Mouse (Mus musculus): ENCODE measurements around the gene Dna2. TPM values are rescaled to one million over a fixed set of nuclear protein-coding genes. Genes with fewer than 3 reads are reported as not detected.

Dna2 gene
- polyA plus RNA-seq, 1 experiment from 2014 or later, result 18.7 TPM

DNA sequence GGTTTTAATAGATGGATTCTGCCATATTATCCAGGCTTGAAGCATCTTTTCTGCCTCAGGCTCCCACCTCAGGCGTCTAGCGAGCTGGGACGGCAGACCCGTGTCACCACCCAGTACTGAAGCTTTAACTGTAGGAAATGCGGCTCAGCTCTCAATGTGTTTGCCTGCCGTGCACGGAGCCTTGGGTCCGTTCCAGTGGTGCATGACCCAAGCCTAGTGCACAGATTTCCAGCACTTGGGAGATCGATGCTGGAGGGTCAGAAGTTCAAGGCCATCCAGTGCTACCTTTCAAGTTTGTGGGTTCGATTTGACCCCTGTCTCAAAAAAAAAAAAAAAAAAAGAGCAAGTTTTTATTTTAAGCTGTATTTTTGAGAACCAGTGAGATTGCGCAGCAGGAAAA lies 19.0 kb downstream of the Dna2 start:
- no peaks in the 10 kb centered on the region for H3K27me3 ChIP-seq (ENCODE audit: control insufficient read depth, insufficient read depth, low read length)
- no peak overlapping the region for H3K4me2 ChIP-seq (replicated peaks; ENCODE audit: low read depth, low read length)
- H3K9ac ChIP-seq (ENCODE audit: low read depth, low read length), result no peak overlapping the region
- ATAC-seq (ENCODE audit: low FRiP score) (no peak), DNase-seq (ENCODE audit: low spot score) (no peak)
- H3K36me3 ChIP-seq (ENCODE audit: control insufficient read depth, insufficient read depth, low read length), result 0 out of 2 replicates have a peak, but pooled peaks cover 2% of the 10 kb centered on the region
- no peak overlapping the region for H3K4me3 ChIP-seq (ENCODE audit: low read depth, low read length)
- H3K9me3 ChIP-seq (ENCODE audit: control insufficient read depth, low read length), result no peaks in the 10 kb centered on the region
- no peaks in the 10 kb centered on the region for H3K4me1 ChIP-seq (replicated peaks; ENCODE audit: control insufficient read depth, insufficient read depth, low read length)
- 94% methylated on average over 11 of the region's 11 CpGs for WGBS
- no peak overlapping the region for H3K27ac ChIP-seq (ENCODE audit: low read depth, low read length)

DNA sequence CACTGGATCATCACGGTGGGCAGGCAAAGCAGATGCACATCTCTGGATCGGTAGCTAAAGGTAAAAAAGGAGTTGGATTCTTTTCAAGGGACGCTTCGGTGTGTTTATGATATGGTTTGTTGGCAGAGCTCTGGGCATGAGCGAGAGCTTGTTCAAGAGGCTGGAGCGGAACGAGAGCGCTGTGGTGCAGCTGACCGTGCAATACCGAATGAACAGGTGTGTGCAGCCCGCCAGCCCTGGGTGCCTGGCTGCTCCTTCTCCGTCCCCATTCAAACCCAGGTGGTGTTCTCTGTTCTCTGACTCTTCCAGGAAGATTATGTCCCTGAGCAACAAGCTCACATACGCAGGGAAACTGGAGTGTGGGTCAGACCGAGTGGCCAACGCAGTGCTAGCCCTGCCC lies 19.5 kb downstream of the Dna2 start:
- 98% methylated on average over 15 of the region's 15 CpGs for WGBS
- 0 out of 2 replicates have a peak, but pooled peaks cover 2% of the 10 kb centered on the region for H3K36me3 ChIP-seq (ENCODE audit: control insufficient read depth, insufficient read depth, low read length)

DNA sequence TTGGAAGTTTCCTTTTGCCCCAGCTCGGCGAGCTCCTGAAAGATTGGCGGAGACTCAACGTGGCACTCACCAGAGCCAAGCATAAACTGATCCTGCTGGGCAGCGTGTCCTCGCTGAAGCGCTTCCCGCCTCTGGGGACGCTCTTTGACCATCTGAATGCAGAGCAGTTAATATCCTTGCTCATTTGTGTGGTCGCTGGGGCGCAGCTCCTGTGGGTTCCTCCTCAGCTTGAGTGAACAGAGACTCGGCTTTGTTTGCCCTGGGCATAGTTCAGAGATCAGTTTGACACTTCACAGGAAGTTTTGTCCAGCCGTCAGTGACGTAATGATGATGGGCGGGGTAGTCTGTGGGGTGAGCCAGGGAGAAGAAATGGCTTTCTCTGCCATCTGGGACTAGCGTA lies 25.0 kb downstream of the Dna2 start:
- Histone ChIP-seq H3K9ac (ENCODE audit: low read depth, low read length) (no peak overlapping the region), H3K4me3 (ENCODE audit: low read depth, low read length) (no peak overlapping the region), H3K27ac (ENCODE audit: low read depth, low read length) (no peak overlapping the region), H3K27me3 (ENCODE audit: control insufficient read depth, insufficient read depth, low read length) (no peaks in the 10 kb centered on the region), H3K9me3 (ENCODE audit: control insufficient read depth, low read length) (no peaks in the 10 kb centered on the region), H3K4me1 (replicated peaks; ENCODE audit: control insufficient read depth, insufficient read depth, low read length) (no peaks in the 10 kb centered on the region), H3K4me2 (replicated peaks; ENCODE audit: low read depth, low read length) (no peak overlapping the region), H3K36me3 (ENCODE audit: control insufficient read depth, insufficient read depth, low read length) (0 out of 2 replicates have a peak, but pooled peaks cover 2% of the 10 kb centered on the region)
- ATAC-seq (ENCODE audit: low FRiP score) (no peak), DNase-seq (ENCODE audit: low spot score) (peak; percentile 29)
- 67% methylated on average over 16 of the region's 16 CpGs for WGBS

More for the DNA sequence above, 19.5 kb downstream of the Dna2 start:
- Histone ChIP-seq H3K9ac (ENCODE audit: low read depth, low read length) (no peak overlapping the region), H3K27ac (ENCODE audit: low read depth, low read length) (no peak overlapping the region), H3K4me3 (ENCODE audit: low read depth, low read length) (no peak overlapping the region), H3K27me3 (ENCODE audit: control insufficient read depth, insufficient read depth, low read length) (no peaks in the 10 kb centered on the region), H3K9me3 (ENCODE audit: control insufficient read depth, low read length) (no peaks in the 10 kb centered on the region), H3K4me1 (replicated peaks; ENCODE audit: control insufficient read depth, insufficient read depth, low read length) (no peaks in the 10 kb centered on the region), H3K4me2 (replicated peaks; ENCODE audit: low read depth, low read length) (no peak overlapping the region)
- ATAC-seq (ENCODE audit: low FRiP score) (no peak), DNase-seq (ENCODE audit: low spot score) (no peak)

DNA sequence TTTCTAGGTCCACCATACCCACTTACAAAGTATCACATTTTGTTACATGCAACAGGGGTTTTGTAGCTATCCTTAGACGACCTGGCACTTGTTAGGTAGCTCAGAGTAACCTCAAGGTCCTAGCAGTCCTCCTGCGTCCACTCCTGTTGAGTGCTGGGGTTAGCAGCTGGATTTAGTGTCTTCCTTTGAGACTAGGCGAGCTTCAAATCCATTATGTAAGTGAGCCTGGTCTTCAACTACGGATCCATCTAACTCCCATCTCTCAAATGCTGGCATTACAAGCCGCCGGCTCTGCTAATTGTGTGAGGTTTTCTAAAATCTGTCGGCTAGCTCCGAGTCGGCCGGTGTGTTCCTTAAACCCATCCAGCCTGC lies 32.8 kb downstream of the Dna2 start:
- Histone ChIP-seq H3K4me3 (ENCODE audit: low read depth, low read length) (peak overlapping the region; percentile 90), H3K9me3 (ENCODE audit: control insufficient read depth, low read length) (no peaks in the 10 kb centered on the region), H3K27ac (ENCODE audit: low read depth, low read length) (peak overlapping the region; percentile 84; the same call in 1 of the 2 replicates), H3K9ac (ENCODE audit: low read depth, low read length) (peak overlapping the region; percentile 93), H3K27me3 (ENCODE audit: control insufficient read depth, insufficient read depth, low read length) (no peaks in the 10 kb centered on the region), H3K4me2 (replicated peaks; ENCODE audit: low read depth, low read length) (peak overlapping the region; percentile 55), H3K4me1 (replicated peaks; ENCODE audit: control insufficient read depth, insufficient read depth, low read length) (no peaks in the 10 kb centered on the region), H3K36me3 (ENCODE audit: control insufficient read depth, insufficient read depth, low read length) (no peaks in the 10 kb centered on the region)
- 10% methylated on average over 10 of the region's 10 CpGs for WGBS
- peak; percentile 28 for ATAC-seq (ENCODE audit: low FRiP score)
- DNase-seq (ENCODE audit: low spot score), result no peak

DNA sequence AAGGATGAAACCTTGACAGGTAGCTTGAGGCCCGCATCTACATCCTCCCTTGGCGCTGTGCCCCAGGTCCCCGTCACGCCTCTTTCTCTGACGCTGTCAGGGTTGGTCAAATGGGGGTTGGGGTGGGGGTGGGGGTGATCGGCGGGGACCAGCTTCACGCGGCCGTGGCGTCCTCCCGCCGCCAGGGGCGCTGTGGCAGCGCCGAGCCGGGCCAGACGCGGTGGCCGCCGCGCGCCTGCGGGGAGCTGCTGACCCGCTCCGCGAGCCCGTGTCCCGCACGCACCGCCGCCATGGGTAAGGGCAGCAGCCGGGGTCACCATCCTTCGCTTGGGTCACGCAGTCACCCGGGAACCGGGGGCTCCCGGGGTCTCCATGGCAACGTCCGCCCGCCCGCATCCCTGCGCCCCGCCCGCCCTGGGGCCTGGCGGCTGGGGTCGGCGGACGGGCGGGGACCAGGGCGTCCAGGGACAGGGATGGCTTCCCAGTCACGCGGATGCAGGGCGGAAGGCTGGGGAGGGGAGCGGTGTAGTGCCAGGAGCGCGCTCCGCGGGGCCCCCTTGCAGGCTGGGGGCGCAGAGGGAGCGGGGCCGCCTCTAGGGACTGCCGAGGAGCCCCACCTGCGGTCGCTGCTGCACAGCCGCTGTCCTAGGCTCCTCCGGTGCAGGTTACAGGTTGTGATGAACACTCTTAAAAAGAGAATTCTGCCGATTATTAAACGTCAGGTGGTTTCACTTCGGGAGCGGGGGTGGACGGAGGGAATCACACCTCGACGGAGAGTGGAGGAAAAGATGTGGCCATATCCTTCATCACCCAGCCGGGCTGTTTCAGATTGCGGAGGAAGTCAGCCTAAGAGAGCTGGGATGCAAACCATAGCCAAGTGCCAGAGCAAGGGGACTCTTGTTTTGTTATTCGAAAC lies 33.5 kb downstream of the Dna2 start, which contains the start of gene Rufy2:
Rufy2 (plus strand) TSS at position 185 of the 916 bp plus-strand sequence.
- DNase-seq (ENCODE audit: low spot score) (peak; percentile 94), ATAC-seq (ENCODE audit: low FRiP score) (peak; percentile 95)
- no peaks in the 10 kb centered on the region for H3K27me3 ChIP-seq (ENCODE audit: control insufficient read depth, insufficient read depth, low read length)
- H3K4me1 ChIP-seq (replicated peaks; ENCODE audit: control insufficient read depth, insufficient read depth, low read length), result no peaks in the 10 kb centered on the region
- 1% methylated on average over 58 of the region's 77 CpGs for WGBS
- H3K27ac ChIP-seq (ENCODE audit: low read depth, low read length), result peak within 1 kb of the TSS; percentile 84
- H3K36me3 ChIP-seq (ENCODE audit: control insufficient read depth, insufficient read depth, low read length), result no peaks in the 10 kb centered on the region
- peak within 1 kb of the TSS; percentile 90 for H3K4me3 ChIP-seq (ENCODE audit: low read depth, low read length)
- H3K4me2 ChIP-seq (replicated peaks; ENCODE audit: low read depth, low read length), result peak within 1 kb of the TSS; percentile 55
- no peaks in the 10 kb centered on the region for H3K9me3 ChIP-seq (ENCODE audit: control insufficient read depth, low read length)
- peak within 1 kb of the TSS; percentile 93 for H3K9ac ChIP-seq (ENCODE audit: low read depth, low read length)

DNA sequence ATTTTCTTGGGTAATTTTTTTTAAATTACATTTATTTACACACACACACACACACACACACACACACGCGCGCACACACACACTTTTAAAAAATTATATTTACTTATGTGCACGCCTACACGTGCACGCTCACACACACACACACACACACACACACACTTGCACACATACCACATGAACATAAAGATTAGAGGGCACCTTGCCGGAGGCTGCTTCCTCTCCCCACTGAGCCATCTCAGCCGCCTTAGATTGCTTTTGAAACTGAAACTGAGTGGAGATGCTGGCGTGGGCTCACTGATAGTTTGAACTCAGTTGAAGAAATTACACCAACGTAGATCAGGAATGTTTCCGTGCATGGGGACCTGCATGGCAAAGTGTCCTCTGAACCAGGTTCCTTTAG lies 37.2 kb downstream of the Dna2 start:
- Histone ChIP-seq H3K4me2 (replicated peaks; ENCODE audit: low read depth, low read length) (no peak overlapping the region), H3K27me3 (ENCODE audit: control insufficient read depth, insufficient read depth, low read length) (no peaks in the 10 kb centered on the region), H3K9me3 (ENCODE audit: control insufficient read depth, low read length) (no peaks in the 10 kb centered on the region), H3K27ac (ENCODE audit: low read depth, low read length) (no peak overlapping the region), H3K9ac (ENCODE audit: low read depth, low read length) (no peak overlapping the region), H3K36me3 (ENCODE audit: control insufficient read depth, insufficient read depth, low read length) (no peaks in the 10 kb centered on the region), H3K4me1 (replicated peaks; ENCODE audit: control insufficient read depth, insufficient read depth, low read length) (no peaks in the 10 kb centered on the region), H3K4me3 (ENCODE audit: low read depth, low read length) (no peak overlapping the region)
- ATAC-seq (ENCODE audit: low FRiP score), result no peak
- WGBS, result 96% methylated on average over 11 of the region's 11 CpGs
- no peak for DNase-seq (ENCODE audit: low spot score)

DNA sequence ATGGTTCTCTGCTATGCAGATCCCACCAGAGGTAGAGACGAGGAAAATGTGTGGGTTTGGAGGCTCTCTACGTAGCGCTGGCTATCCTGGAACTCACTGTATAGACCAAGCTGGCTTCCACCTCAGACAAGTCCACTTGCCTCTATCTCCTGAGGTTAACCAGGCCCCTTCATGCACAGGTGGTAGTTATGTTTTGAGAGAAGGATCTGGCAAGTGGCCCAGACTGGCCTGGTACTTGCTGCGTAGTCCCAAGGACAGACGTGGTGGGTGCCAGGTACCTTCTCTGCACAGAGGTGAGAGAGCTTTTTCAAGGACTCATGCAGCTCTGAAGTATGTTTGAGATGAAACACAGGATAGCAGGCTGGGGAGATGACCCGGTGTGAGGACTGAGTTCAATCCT lies 37.7 kb downstream of the Dna2 start:
- Histone ChIP-seq H3K4me2 (replicated peaks; ENCODE audit: low read depth, low read length) (no peak overlapping the region), H3K9me3 (ENCODE audit: control insufficient read depth, low read length) (no peaks in the 10 kb centered on the region), H3K27ac (ENCODE audit: low read depth, low read length) (no peak overlapping the region), H3K4me3 (ENCODE audit: low read depth, low read length) (no peak overlapping the region), H3K36me3 (ENCODE audit: control insufficient read depth, insufficient read depth, low read length) (no peaks in the 10 kb centered on the region), H3K4me1 (replicated peaks; ENCODE audit: control insufficient read depth, insufficient read depth, low read length) (no peaks in the 10 kb centered on the region), H3K27me3 (ENCODE audit: control insufficient read depth, insufficient read depth, low read length) (no peaks in the 10 kb centered on the region), H3K9ac (ENCODE audit: low read depth, low read length) (no peak overlapping the region)
- DNase-seq (ENCODE audit: low spot score) (no peak), ATAC-seq (ENCODE audit: low FRiP score) (no peak)
- WGBS, result 92% methylated on average over 6 of the region's 6 CpGs

DNA sequence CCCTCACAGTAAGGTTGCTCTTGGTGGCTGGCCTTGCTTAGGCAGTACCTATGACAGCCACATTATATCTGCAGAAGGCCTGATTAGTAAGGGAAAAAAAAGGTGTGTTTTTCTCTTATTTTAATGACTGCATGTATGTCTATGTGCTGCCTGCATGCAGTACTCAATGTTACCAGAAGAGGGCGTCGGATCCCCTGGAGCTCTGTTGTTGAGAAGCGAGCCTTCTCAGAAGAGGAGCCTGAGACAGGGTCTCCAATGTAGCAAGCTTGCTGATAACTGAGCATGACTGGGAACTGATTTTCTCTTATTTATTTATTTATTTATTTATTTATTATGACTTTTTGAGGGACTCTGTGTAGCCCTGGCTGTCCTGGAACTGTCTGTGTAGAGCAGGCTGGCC lies 40.5 kb downstream of the Dna2 start:
- WGBS, result 28% methylated on average over 3 of the region's 3 CpGs
- peak; percentile 56 for DNase-seq (ENCODE audit: low spot score)
- H3K36me3 ChIP-seq (ENCODE audit: control insufficient read depth, insufficient read depth, low read length), result no peaks in the 10 kb centered on the region; the same call in 1 of the 2 replicates

DNA sequence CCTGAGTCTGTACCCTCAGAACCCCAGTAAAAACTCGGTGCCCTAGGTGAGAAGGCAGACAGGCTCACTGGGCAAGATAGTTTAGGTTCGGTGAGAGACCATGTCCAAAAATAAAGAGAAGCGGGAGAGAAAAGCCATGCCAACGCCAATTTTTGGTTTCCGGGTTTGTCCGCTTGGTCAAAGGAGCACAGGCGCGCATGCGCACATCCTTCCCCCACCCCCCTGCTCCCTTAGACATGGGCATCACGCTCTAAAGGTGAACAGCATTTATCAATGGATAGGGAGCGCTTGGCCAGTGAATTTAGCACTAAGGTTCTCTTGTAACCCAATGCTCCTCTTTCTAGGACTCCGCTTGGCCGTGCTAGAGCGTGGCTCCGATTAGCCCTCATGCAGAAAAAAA lies 43.8 kb downstream of the Dna2 start:
- H3K4me2 ChIP-seq (replicated peaks; ENCODE audit: low read depth, low read length), result no peak overlapping the region
- H3K9ac ChIP-seq (ENCODE audit: low read depth, low read length), result no peak overlapping the region
- no peaks in the 10 kb centered on the region for H3K9me3 ChIP-seq (ENCODE audit: control insufficient read depth, low read length)
- no peak for ATAC-seq (ENCODE audit: low FRiP score)
- no peak for DNase-seq (ENCODE audit: low spot score)
- H3K36me3 ChIP-seq (ENCODE audit: control insufficient read depth, insufficient read depth, low read length), result peaks cover 5% of the 10 kb centered on the region; the same call in 1 of the 2 replicates
- H3K27me3 ChIP-seq (ENCODE audit: control insufficient read depth, insufficient read depth, low read length), result no peaks in the 10 kb centered on the region
- H3K27ac ChIP-seq (ENCODE audit: low read depth, low read length), result no peak overlapping the region
- no peaks in the 10 kb centered on the region for H3K4me1 ChIP-seq (replicated peaks; ENCODE audit: control insufficient read depth, insufficient read depth, low read length)
- no peak overlapping the region for H3K4me3 ChIP-seq (ENCODE audit: low read depth, low read length)
- WGBS, result 91% methylated on average over 15 of the region's 15 CpGs

More for the DNA sequence above, 40.5 kb downstream of the Dna2 start:
- Histone ChIP-seq H3K4me1 (replicated peaks; ENCODE audit: control insufficient read depth, insufficient read depth, low read length) (no peaks in the 10 kb centered on the region), H3K9me3 (ENCODE audit: control insufficient read depth, low read length) (no peaks in the 10 kb centered on the region), H3K27ac (ENCODE audit: low read depth, low read length) (no peak overlapping the region), H3K9ac (ENCODE audit: low read depth, low read length) (no peak overlapping the region), H3K4me3 (ENCODE audit: low read depth, low read length) (no peak overlapping the region), H3K27me3 (ENCODE audit: control insufficient read depth, insufficient read depth, low read length) (no peaks in the 10 kb centered on the region), H3K4me2 (replicated peaks; ENCODE audit: low read depth, low read length) (no peak overlapping the region)
- ATAC-seq (ENCODE audit: low FRiP score), result no peak
